Mouse (Mus musculus): ENCODE measurements around the gene Eps8l2.

Eps8l2 gene

GRCm38 (mm10) chr7:141338576-141339131 lies at the start of gene Eps8l2:
Eps8l2 (plus strand) TSS chr7:141338880.
- DNase-seq (ENCODE audit: extremely low spot score, low read depth, low spot score) = no peak

- no peak for DNase-seq (ENCODE audit: extremely low spot score, low read depth, low spot score)
These were observed 46.6 kb upstream of the Eps8l2 start, which contains the start of gene Drd4 for GRCm38 (mm10) chr7:141291921-141292582. Drd4 (plus strand) TSS chr7:141292006.

GRCm38 (mm10) chr7:141292583-141293388 lies 45.9 kb upstream of the Eps8l2 start:
- DNase-seq (ENCODE audit: extremely low spot score, low read depth, low spot score) = no peak

GRCm38 (mm10) chr7:141293852-141294471 lies 44.7 kb upstream of the Eps8l2 start:
- DNase-seq (ENCODE audit: extremely low spot score, low read depth, low spot score) = no peak

GRCm38 (mm10) chr7:141294479-141294878 lies 44.2 kb upstream of the Eps8l2 start:
- no peak for DNase-seq (ENCODE audit: extremely low spot score, low read depth, low spot score)

- no peak for DNase-seq (ENCODE audit: extremely low spot score, low read depth, low spot score)
These were observed 40.6 kb upstream of the Eps8l2 start for GRCm38 (mm10) chr7:141297926-141298650.

- no peak for DNase-seq (ENCODE audit: extremely low spot score, low read depth, low spot score)
These were observed 39.5 kb upstream of the Eps8l2 start for GRCm38 (mm10) chr7:141299175-141299574.

GRCm38 (mm10) chr7:141301386-141301785 lies 37.3 kb upstream of the Eps8l2 start:
- DNase-seq (ENCODE audit: extremely low spot score, low read depth, low spot score) = no peak

- no peak for DNase-seq (ENCODE audit: extremely low spot score, low read depth, low spot score)
These were observed 35.9 kb upstream of the Eps8l2 start for GRCm38 (mm10) chr7:141302702-141303268.

- DNase-seq (ENCODE audit: extremely low spot score, low read depth, low spot score) = no peak
These were observed 34.1 kb upstream of the Eps8l2 start for GRCm38 (mm10) chr7:141304537-141304936.

- DNase-seq (ENCODE audit: extremely low spot score, low read depth, low spot score) = no peak
These were observed 24.3 kb upstream of the Eps8l2 start for GRCm38 (mm10) chr7:141314416-141314815.

GRCm38 (mm10) chr7:141315076-141315475 lies 23.6 kb upstream of the Eps8l2 start:
- DNase-seq (ENCODE audit: extremely low spot score, low read depth, low spot score) = no peak

- DNase-seq (ENCODE audit: extremely low spot score, low read depth, low spot score) = no peak
These were observed 22.7 kb upstream of the Eps8l2 start for GRCm38 (mm10) chr7:141315974-141316373.

- no peak for DNase-seq (ENCODE audit: extremely low spot score, low read depth, low spot score)
These were observed 21.0 kb upstream of the Eps8l2 start for GRCm38 (mm10) chr7:141317619-141318132.

GRCm38 (mm10) chr7:141319446-141319845 lies 19.2 kb upstream of the Eps8l2 start:
- DNase-seq (ENCODE audit: extremely low spot score, low read depth, low spot score) = no peak

- no peak for DNase-seq (ENCODE audit: extremely low spot score, low read depth, low spot score)
These were observed 14.0 kb upstream of the Eps8l2 start for GRCm38 (mm10) chr7:141324686-141325085.

GRCm38 (mm10) chr7:141326546-141327446 lies 11.9 kb upstream of the Eps8l2 start:
- DNase-seq (ENCODE audit: extremely low spot score, low read depth, low spot score) = no peak

- peak; percentile 91 for DNase-seq (ENCODE audit: extremely low spot score, low read depth, low spot score)
These were observed 11.0 kb upstream of the Eps8l2 start, which contains the start of the genes Deaf1 and Tmem80 for GRCm38 (mm10) chr7:141327469-141328372. Deaf1 (minus strand) TSS chr7:141327690. Tmem80 (plus strand) TSS chr7:141327739.
